9 mouse cellular contexts compared by ENCODE assay signal in genomic region chr13:97662741-97663140, GRCm38 (mm10).
DNase-seq lines count a peak whose midpoint lies in the region; ATAC-seq and TF ChIP-seq lines count a peak whose summit lies in the region.
"Had no signal": no experiment of that assay in that cellular context is flagged by ENCODE, and none has a peak within 500 bp of the region (broad histone marks: within the 10 kb centered on the region; RNA-seq: fewer than 3 reads in every experiment).

No protein-coding gene starts in this region.

- peak; percentile 84 for DNase-seq in left cerebral cortex, postnatal 4 days
- DNase-seq in left cerebral cortex, adult 9 months (ENCODE audit: low spot score in 2 of 2): no peak
- peak; percentile 25 for DNase-seq in adrenal gland, postnatal 25 days
- peak; percentile 83 for DNase-seq in gastrocnemius, adult 2 months
- peak; percentile 38 for DNase-seq in limb, embryonic 11.5 days (ENCODE audit: low spot score)
- no peak for DNase-seq in thymus, postnatal 25 days
- DNase-seq in frontal cortex, postnatal 10 days (ENCODE audit: low spot score in 2 of 2): no peak
- DNase-seq: cerebellum, adult 11-12 months had no signal

- no peak overlapping the region for H3K9ac ChIP-seq in limb, embryonic 11.5 days (ENCODE audit: low read length)

- no peaks in the 10 kb centered on the region for H3K36me3 ChIP-seq in limb, embryonic 11.5 days (ENCODE audit: control insufficient read depth, insufficient read depth, low read length)

- H3K27me3 ChIP-seq in limb, embryonic 11.5 days (ENCODE audit: control insufficient read depth, insufficient read depth, low read length): no peaks in the 10 kb centered on the region

- H3K4me3 ChIP-seq in gastrocnemius, adult 2 months: no peak overlapping the region
- no peak overlapping the region for H3K4me3 ChIP-seq in limb, embryonic 11.5 days (ENCODE audit: low read depth, low read length)

- ATAC-seq in limb, embryonic 11.5 days (ENCODE audit: insufficient number of reproducible peaks, low FRiP score, low TSS enrichment, low read depth): no peak

- 44% methylated on average over 8 of the region's 8 CpGs for WGBS in limb, embryonic 11.5 days

- no peak for TF ChIP-seq CTCF in gastrocnemius, adult 2 months (IDR thresholded peaks at IDR 0.05)

- H3K27ac ChIP-seq in gastrocnemius, adult 2 months: peak overlapping the region; percentile 61
- H3K27ac ChIP-seq in limb, embryonic 11.5 days (replicated peaks; ENCODE audit: low read depth, low read length): no peak overlapping the region
- H3K27ac ChIP-seq: macrophage had no signal

- intact Hi-C loops in left cerebral cortex, postnatal 4 days (cut with DNase I): no loop called here
- intact Hi-C loops in gastrocnemius, adult 2 months (cut with DNase I): no loop called here

- H3K4me2 ChIP-seq in limb, embryonic 11.5 days (ENCODE audit: low read depth, severe bottlenecking): no peak overlapping the region

- no peaks in the 10 kb centered on the region for H3K9me3 ChIP-seq in limb, embryonic 11.5 days (ENCODE audit: control insufficient read depth, low read length)

- 0 out of 2 replicates have a peak, but pooled peaks cover 5% of the 10 kb centered on the region for H3K4me1 ChIP-seq in limb, embryonic 11.5 days (ENCODE audit: control insufficient read depth, insufficient read depth, low read length)

Comparison
In these comparisons a context has a peak if more than half of its experiments do, and no peak if none do; other contexts are left out.
1. DNase-seq: peak in left cerebral cortex, postnatal 4 days (single experiment), adrenal gland, postnatal 25 days (single experiment), gastrocnemius, adult 2 months (single experiment) and limb, embryonic 11.5 days (single experiment); none in left cerebral cortex, adult 9 months (0 of 2), thymus, postnatal 25 days (single experiment) and frontal cortex, postnatal 10 days (0 of 2).